18 mouse cellular contexts compared by ENCODE assay signal in genomic region chr12:91268974-91269373, GRCm38 (mm10).
DNase-seq lines count a peak whose midpoint lies in the region; ATAC-seq lines count a peak whose summit lies in the region.
"Had no signal": no experiment of that assay in that cellular context is flagged by ENCODE, and none has a peak within 500 bp of the region (broad histone marks: within the 10 kb centered on the region; RNA-seq: fewer than 3 reads in every experiment).

No protein-coding gene starts in this region.

- 87% methylated on average over 3 of the region's 3 CpGs for WGBS in forebrain, embryonic 12.5 days
- WGBS in forebrain, embryonic 16.5 days = 87% methylated on average over 3 of the region's 3 CpGs

- 0 out of 2 replicates have a peak, but pooled peaks cover 5% of the 10 kb centered on the region for H3K4me1 ChIP-seq in forebrain, embryonic 12.5 days
- peaks cover 6% of the 10 kb centered on the region for H3K4me1 ChIP-seq in forebrain, embryonic 16.5 days (replicated peaks; ENCODE audit: control insufficient read depth, insufficient read depth, low read length)
- H3K4me1 ChIP-seq: heart, embryonic 10.5 days; limb, embryonic 15.5 days; neural tube, embryonic 12.5 days had no signal

- no peaks in the 10 kb centered on the region for H3K36me3 ChIP-seq in forebrain, embryonic 12.5 days (replicated peaks)
- no peaks in the 10 kb centered on the region for H3K36me3 ChIP-seq in forebrain, embryonic 16.5 days (ENCODE audit: control insufficient read depth, insufficient read depth)
- H3K36me3 ChIP-seq: heart, embryonic 10.5 days; limb, embryonic 15.5 days; neural tube, embryonic 12.5 days had no signal

- peak; percentile 12 for DNase-seq in adrenal gland, adult 2 months
- no peak for DNase-seq in adrenal gland, adult 8-10 months
- no peak for DNase-seq in neural tube, embryonic 10.5 days (ENCODE audit: extremely low spot score, low spot score)
- DNase-seq: cerebellum, adult 11 months; cerebellum, postnatal 36 days; forebrain, postnatal 0 days; gastrocnemius, postnatal 36 days; kidney, adult 9 months; kidney, postnatal 36 days had no signal

- no peak overlapping the region for H3K4me2 ChIP-seq in forebrain, embryonic 12.5 days
- H3K4me2 ChIP-seq in forebrain, embryonic 16.5 days (ENCODE audit: low read length) = no peak overlapping the region
- H3K4me2 ChIP-seq: limb, embryonic 15.5 days; neural tube, embryonic 12.5 days had no signal

- no peak overlapping the region for H3K4me3 ChIP-seq in forebrain, embryonic 12.5 days (replicated peaks)
- no peak overlapping the region for H3K4me3 ChIP-seq in forebrain, embryonic 16.5 days (replicated peaks; ENCODE audit: low read length)
- H3K4me3 ChIP-seq: heart, embryonic 10.5 days; limb, embryonic 15.5 days; neural tube, embryonic 12.5 days had no signal

- no peak overlapping the region for H3K9ac ChIP-seq in forebrain, embryonic 12.5 days
- H3K9ac ChIP-seq in forebrain, embryonic 16.5 days (replicated peaks; ENCODE audit: low read depth, low read length) = no peak overlapping the region
- H3K9ac ChIP-seq: forebrain, postnatal 0 days; limb, embryonic 15.5 days; neural tube, embryonic 12.5 days had no signal

- peak; percentile 75 for ATAC-seq in CD4-positive, CD25-positive, alpha-beta regulatory T cell, adult 4 months
- ATAC-seq in common myeloid progenitor, adult 5-6 weeks (replicated peaks; ENCODE audit: low read depth, poor library complexity, severe bottlenecking) = 0 out of 2 replicates have a peak, but pooled peaks have one; percentile 22
- ATAC-seq in megakaryocyte progenitor cell, adult 5-6 weeks (replicated peaks; ENCODE audit: poor library complexity) = peak; percentile 50
- no peak for ATAC-seq in forebrain, embryonic 12.5 days (ENCODE audit: low FRiP score)
- ATAC-seq in forebrain, embryonic 16.5 days = no peak
- ATAC-seq: forebrain, postnatal 0 days had no signal

- no peaks in the 10 kb centered on the region for H3K27me3 ChIP-seq in forebrain, embryonic 12.5 days
- no peaks in the 10 kb centered on the region for H3K27me3 ChIP-seq in forebrain, embryonic 16.5 days (replicated peaks; ENCODE audit: control insufficient read depth, insufficient read depth, low read length)
- H3K27me3 ChIP-seq: limb, embryonic 15.5 days; neural tube, embryonic 12.5 days had no signal

- H3K27ac ChIP-seq in forebrain, embryonic 12.5 days = no peak overlapping the region
- H3K27ac ChIP-seq in forebrain, embryonic 16.5 days (ENCODE audit: low read length) = no peak overlapping the region
- H3K27ac ChIP-seq: heart, embryonic 10.5 days; limb, embryonic 15.5 days; neural tube, embryonic 12.5 days; stomach, postnatal 0 days had no signal

- no peaks in the 10 kb centered on the region for H3K9me3 ChIP-seq in forebrain, embryonic 12.5 days
- no peaks in the 10 kb centered on the region for H3K9me3 ChIP-seq in forebrain, embryonic 16.5 days (ENCODE audit: control insufficient read depth, low read length)
- H3K9me3 ChIP-seq: heart, embryonic 10.5 days; limb, embryonic 15.5 days; neural tube, embryonic 12.5 days had no signal

Comparison
In these comparisons a context has a peak if more than half of its experiments do, and no peak if none do; other contexts are left out.
1. ATAC-seq: peak in CD4-positive, CD25-positive, alpha-beta regulatory T cell, adult 4 months (single experiment), common myeloid progenitor, adult 5-6 weeks (single experiment) and megakaryocyte progenitor cell, adult 5-6 weeks (single experiment); none in forebrain, embryonic 12.5 days (single experiment) and forebrain, embryonic 16.5 days (single experiment).